Mouse (Mus musculus) kidney, embryonic 15.5 days (tissue): ENCODE results near the gene Olfr248. TPM values are rescaled to one million over a fixed set of nuclear protein-coding genes. Genes with fewer than 3 reads are reported as not detected.
"Not testable (repeated sequence)": the region's sequence is repeated elsewhere in the genome, so short reads cannot be mapped to it uniquely, and the experiment has no call there.

Experiments
- ATAC-seq: fragments of 200-750 bp; cut with Nextera tagmentation; replicated peaks from 2 replicates; pipeline ENCODE4 v1.8.0; 2017; ENCODE audit warnings: moderate TSS enrichment; ENCODE audit not compliant: low FRiP score
- H3K27ac ChIP-seq: fragments of 300-500 bp; sonication (generic); 2 replicates; pipeline ENCODE4 v1.5.1; 2015; ENCODE audit warnings: mild to moderate bottlenecking, inconsistent platforms
- H3K27me3 ChIP-seq: fragments of 300-500 bp; sonication (generic); 2 replicates; pipeline ENCODE4 v1.6.1; 2015; ENCODE audit warnings: inconsistent platforms
- H3K36me3 ChIP-seq: fragments of 300-500 bp; sonication (generic); 2 replicates; pipeline ENCODE4 v1.6.1; 2015; ENCODE audit warnings: inconsistent platforms
- H3K4me1 ChIP-seq: fragments of 300-500 bp; sonication (generic); 2 replicates; pipeline ENCODE4 v1.6.1; 2015; ENCODE audit warnings: inconsistent platforms
- H3K4me2 ChIP-seq: fragments of 300-500 bp; sonication (generic); 2 replicates; pipeline ENCODE4 v1.6.1; 2015; ENCODE audit warnings: moderate library complexity, mild to moderate bottlenecking, inconsistent platforms
- H3K4me3 ChIP-seq: fragments of 300-500 bp; sonication (generic); replicated peaks from 2 replicates; pipeline ENCODE4 v1.5.1; 2015; ENCODE audit warnings: mild to moderate bottlenecking, inconsistent platforms
- H3K9ac ChIP-seq: fragments of 300-500 bp; sonication (generic); 2 replicates; pipeline ENCODE4 v1.6.1; 2015; ENCODE audit warnings: mild to moderate bottlenecking, inconsistent platforms
- H3K9me3 ChIP-seq: fragments of 300-500 bp; sonication (generic); replicated peaks from 2 replicates; pipeline ENCODE4 v1.6.1; 2016; ENCODE audit warnings: inconsistent platforms
- WGBS: fragments of 180-500 bp; shearing (Covaris S2); methylation state at CpG from one replicate; pipeline ENCODE4 v1.1.7; 2015; ENCODE audit warnings: mixed read lengths; 5-methylcytosine and 5-hydroxymethylcytosine counted together
- polyA plus RNA-seq: library from polyadenylated mRNA; unstranded; fragments of >200 nt; fragmentation: Nextera tagmentation; extraction: Ambion mirVana; gene quantifications from 2 replicates; pipeline ENCODE4 v1.2.1, GENCODE M21; 2015

The Olfr248 gene
- polyA plus RNA-seq: not detected in 2 replicates

DNA sequence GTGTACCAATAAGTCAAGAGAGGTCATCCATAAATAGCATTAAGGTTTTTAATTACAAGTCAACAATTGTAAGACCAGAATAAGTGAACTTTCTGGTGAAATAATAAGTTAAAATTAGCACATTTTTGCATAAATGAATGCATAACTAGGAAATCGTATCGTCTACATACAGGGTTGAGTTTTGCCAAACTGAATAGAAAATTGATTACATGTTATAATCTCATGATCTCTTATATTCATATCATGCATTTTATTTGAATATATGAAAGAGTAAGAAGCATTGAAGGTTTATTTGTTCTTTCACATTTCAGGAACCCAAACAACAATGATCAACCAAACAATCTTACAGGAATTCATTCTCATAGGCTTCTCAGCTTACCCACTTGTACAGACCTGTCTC is at the start of gene Olfr248:
Olfr248 (plus strand) TSS at position 301 of the 400 bp plus-strand sequence.
- Histone ChIP-seq H3K9me3 (no peaks in the 10 kb centered on the region), H3K4me1 (no peaks in the 10 kb centered on the region), H3K4me2 (no peak within 1 kb of the TSS), H3K9ac (no peak within 1 kb of the TSS), H3K4me3 (no peak within 1 kb of the TSS), H3K27ac (no peak within 1 kb of the TSS), H3K36me3 (no peaks in the 10 kb centered on the region), H3K27me3 (no peaks in the 10 kb centered on the region)
- ATAC-seq: no peak
- WGBS: 98% methylated on average over 2 of the region's 2 CpGs

DNA sequence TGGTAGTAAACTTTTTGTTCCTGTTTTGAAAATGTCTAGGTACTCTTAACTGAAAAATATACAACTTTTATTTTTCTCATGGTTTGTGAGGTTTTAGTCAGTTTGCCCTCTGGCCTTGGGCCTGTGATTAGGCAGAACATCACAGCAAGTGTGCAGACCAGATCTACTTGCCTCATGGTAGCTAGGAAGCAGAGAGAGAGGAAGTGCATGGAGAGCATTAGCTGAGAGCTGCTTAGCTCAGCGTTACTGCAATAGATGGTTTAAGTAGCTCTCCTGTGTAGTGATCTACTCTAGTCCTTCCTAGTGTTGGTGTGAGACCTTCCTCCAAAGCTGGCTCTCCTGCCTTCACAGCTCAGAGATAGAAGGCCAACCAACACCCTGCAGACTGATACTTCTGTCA is 37.2 kb upstream of the Olfr248 start:
- WGBS: 86% methylated on average over 1 of the region's 1 CpGs
- not testable (repeated sequence) for H3K27me3 ChIP-seq, H3K4me3 ChIP-seq, H3K9me3 ChIP-seq, H3K9ac ChIP-seq, H3K4me1 ChIP-seq, ATAC-seq, H3K27ac ChIP-seq, H3K36me3 ChIP-seq, H3K4me2 ChIP-seq

DNA sequence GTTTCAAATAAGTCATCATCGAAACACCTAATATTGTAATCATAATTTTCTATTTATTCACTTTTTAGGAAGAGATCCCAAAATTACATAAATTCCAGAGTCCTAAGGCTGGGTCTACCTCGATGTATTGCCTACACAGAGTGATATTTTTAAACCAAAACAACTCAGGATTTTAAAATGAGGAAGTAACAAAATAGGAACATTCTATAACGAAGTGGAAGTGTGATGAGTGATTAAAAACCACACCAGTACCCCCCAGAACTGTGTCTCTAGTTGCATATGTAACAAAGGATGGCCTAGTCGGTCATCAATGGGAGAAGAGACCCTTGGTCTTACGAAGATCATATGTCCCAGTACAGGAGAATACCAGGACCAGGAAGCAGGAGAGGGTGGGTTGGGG is 36.2 kb upstream of the Olfr248 start:
- no peak for ATAC-seq
- Histone ChIP-seq H3K9ac (no peak overlapping the region), H3K9me3 (no peaks in the 10 kb centered on the region), H3K36me3 (no peaks in the 10 kb centered on the region), H3K4me1 (no peaks in the 10 kb centered on the region), H3K4me3 (no peak overlapping the region), H3K27ac (no peak overlapping the region), H3K27me3 (no peaks in the 10 kb centered on the region), H3K4me2 (no peak overlapping the region)
- WGBS: 81% methylated on average over 5 of the region's 5 CpGs

DNA sequence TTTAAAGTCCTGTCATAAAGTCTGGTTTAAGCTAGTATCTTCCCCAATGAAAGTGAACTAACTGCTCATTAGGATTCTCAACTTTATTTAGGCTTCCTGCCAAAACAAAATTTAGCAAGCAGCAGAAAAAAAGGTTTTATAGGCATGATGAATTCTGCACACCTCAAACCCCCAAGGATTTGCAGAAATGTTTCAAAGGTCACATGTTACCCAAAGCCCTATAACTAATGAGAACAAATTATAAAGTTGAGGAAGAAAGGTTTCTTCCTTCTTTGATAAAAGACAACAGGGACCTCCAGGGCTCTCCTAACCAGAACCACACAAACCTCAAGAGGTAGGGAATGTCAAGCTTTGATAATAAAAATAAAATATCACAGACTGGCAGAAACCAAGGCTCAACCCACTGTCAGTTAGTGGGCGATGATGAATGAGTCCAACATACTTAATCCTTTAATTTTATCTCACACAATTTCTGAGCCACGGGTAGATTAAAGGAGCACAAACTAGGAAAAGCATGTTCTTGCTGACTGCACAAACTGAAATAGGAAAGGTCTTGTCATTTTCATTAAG is 25.9 kb upstream of the Olfr248 start, which contains the start of gene Olfr417:
Olfr417 (plus strand) TSS at position 241 of the 570 bp plus-strand sequence.
- no peak for ATAC-seq
- H3K9ac ChIP-seq: no peak within 1 kb of the TSS

DNA sequence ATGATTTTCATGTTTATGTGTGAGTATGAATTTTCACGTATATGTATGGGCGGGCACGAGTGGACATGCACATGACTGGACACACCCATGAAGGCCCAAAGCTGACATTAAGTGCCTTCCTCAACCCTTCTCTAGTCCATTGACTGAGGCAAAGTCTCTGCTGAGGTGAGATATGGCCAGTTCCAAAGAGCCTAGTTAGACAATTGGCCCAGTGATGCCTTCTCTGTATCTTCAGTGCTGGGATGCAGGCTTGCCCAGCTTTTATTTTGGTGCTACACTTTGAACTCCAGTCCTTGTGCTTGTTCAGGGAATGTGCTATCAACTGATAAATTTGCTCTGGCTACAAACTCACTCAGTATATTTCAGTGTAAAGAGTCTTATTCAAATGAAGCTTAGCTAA is 17.0 kb upstream of the Olfr248 start:
- H3K9ac ChIP-seq: no peak overlapping the region
- H3K27ac ChIP-seq: no peak overlapping the region
- H3K27me3 ChIP-seq: no peaks in the 10 kb centered on the region
- H3K36me3 ChIP-seq: no peaks in the 10 kb centered on the region
- no peak overlapping the region for H3K4me3 ChIP-seq
- no peaks in the 10 kb centered on the region for H3K9me3 ChIP-seq
- H3K4me2 ChIP-seq: no peak overlapping the region
- no peak for ATAC-seq
- no peaks in the 10 kb centered on the region for H3K4me1 ChIP-seq
- WGBS: 89% methylated on average over 3 of the region's 3 CpGs

More for the DNA sequence above, 25.9 kb upstream of the Olfr248 start, which contains the start of gene Olfr417:
- Histone ChIP-seq H3K4me3 (no peak within 1 kb of the TSS), H3K36me3 (no peaks in the 10 kb centered on the region), H3K4me2 (no peak within 1 kb of the TSS), H3K9me3 (no peaks in the 10 kb centered on the region), H3K4me1 (no peaks in the 10 kb centered on the region), H3K27me3 (no peaks in the 10 kb centered on the region), H3K27ac (no peak within 1 kb of the TSS)
- 54% methylated on average over 2 of the region's 2 CpGs for WGBS

DNA sequence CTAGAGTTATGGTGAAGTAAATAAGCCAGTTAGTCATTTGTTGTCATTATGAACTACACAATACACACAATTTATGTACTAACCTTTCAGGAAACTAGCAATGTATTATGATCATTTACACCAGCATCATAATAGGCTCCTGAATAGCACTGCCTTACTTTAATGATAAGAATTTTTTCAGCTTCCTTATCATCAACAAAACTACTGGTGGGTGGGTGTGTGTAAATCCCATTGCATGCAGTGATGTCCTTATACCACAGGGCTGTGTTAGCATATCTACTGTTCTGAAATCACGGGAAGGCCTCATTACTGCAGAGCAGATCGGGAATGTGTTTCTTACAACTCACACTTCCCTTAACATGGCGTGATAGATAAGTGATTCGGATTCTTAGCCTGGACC is 32.1 kb downstream of the Olfr248 start:
- H3K9me3 ChIP-seq: no peaks in the 10 kb centered on the region
- 89% methylated on average over 4 of the region's 4 CpGs for WGBS
- H3K27ac ChIP-seq: no peak overlapping the region
- no peak overlapping the region for H3K9ac ChIP-seq
- H3K36me3 ChIP-seq: no peaks in the 10 kb centered on the region
- no peak overlapping the region for H3K4me2 ChIP-seq
- H3K4me1 ChIP-seq: no peaks in the 10 kb centered on the region
- H3K27me3 ChIP-seq: no peaks in the 10 kb centered on the region
- no peak for ATAC-seq
- no peak overlapping the region for H3K4me3 ChIP-seq

DNA sequence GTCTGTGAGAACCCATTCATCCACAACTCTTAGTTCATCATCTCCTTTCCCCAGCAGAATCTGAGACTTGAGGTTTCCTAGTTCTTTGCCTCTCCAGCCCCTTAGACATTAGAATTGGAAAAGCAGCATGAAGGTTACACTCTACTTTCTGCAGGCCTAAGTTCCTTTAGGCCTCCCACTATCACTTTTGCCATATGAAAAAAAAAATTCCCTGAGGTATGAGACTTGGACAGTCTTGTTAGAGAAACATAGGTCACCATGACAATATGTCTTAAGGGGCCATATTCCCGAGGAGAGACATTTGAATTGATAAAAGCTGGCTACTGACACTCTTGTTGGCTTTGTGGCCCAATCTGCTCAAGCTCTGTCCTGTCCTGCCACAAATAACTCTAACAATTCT is 32.9 kb downstream of the Olfr248 start, which contains the start of gene Olfr414:
Olfr414 (plus strand) TSS at position 301 of the 400 bp plus-strand sequence.
- Histone ChIP-seq H3K27ac (no peak within 1 kb of the TSS), H3K9me3 (no peaks in the 10 kb centered on the region), H3K27me3 (no peaks in the 10 kb centered on the region), H3K9ac (no peak within 1 kb of the TSS), H3K4me3 (no peak within 1 kb of the TSS), H3K36me3 (no peaks in the 10 kb centered on the region), H3K4me1 (no peaks in the 10 kb centered on the region), H3K4me2 (no peak within 1 kb of the TSS)
- ATAC-seq: no peak
- 68% methylated on average over 1 of the region's 1 CpGs for WGBS

DNA sequence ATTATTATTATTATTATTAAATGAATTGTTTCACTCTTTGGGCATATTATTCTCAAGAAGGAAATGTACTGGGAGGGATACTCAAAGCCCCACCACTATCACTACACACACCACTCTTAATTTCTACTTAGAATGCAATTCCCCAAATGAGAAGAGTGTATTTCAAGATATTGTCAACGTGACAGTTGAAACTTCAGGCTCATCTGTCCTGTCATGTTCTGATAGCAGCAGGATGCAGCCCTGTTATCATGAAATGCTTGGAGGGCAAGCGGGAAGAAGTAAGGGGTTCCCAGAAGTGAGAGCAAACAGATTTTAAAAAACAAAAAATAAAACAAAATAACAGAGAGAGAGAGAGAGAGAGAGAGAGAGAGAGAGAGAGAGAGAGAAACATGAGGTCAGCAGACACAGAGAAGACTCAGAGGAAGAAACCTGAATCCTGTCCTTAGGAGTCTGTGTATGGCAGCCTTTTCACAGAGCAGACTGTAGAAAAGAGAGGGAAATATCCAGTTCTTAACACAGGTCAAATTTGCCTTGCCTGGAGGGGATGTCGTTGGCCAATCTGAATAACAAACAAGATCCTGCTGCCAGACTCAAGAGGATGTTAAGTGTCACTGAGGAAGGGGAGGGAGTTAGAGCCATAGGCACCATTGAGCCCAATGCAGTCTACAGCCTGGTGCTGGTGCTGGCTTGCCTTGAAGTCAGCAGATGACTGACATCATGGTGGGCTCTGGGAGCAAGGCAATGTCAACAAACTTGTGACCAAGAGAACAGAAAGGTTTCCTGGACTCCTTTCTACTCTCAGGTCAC is 35.5 kb downstream of the Olfr248 start:
- ATAC-seq: no peak
- WGBS: 55% methylated on average over 3 of the region's 3 CpGs
- H3K36me3 ChIP-seq: no peaks in the 10 kb centered on the region
- H3K4me2 ChIP-seq: no peak overlapping the region
- H3K27me3 ChIP-seq: no peaks in the 10 kb centered on the region
- H3K27ac ChIP-seq: no peak overlapping the region
- H3K9me3 ChIP-seq: no peaks in the 10 kb centered on the region
- no peak overlapping the region for H3K4me3 ChIP-seq
- no peak overlapping the region for H3K9ac ChIP-seq
- no peaks in the 10 kb centered on the region for H3K4me1 ChIP-seq

DNA sequence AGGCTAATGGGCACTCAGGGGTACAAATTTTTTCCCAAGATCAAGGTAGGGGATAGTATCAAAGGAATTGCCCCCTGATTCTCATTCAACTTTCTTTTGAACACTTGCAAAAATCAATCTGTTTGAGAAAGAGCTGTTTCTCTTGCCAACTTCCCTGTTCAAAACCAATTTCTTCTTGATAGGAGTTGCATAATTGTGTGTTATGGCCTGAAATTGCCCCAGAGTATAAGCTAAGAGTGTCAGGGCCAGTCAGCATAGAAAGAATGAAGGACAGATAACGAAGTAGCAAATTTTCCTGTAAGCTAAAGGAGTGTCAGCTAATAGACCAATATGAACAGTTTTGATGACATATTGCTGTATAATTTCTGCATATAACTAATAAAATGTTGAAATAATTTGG is 36.6 kb downstream of the Olfr248 start:
- Histone ChIP-seq H3K27me3 (no peaks in the 10 kb centered on the region), H3K4me2 (no peak overlapping the region), H3K4me3 (no peak overlapping the region), H3K36me3 (no peaks in the 10 kb centered on the region), H3K4me1 (no peaks in the 10 kb centered on the region), H3K27ac (no peak overlapping the region), H3K9ac (no peak overlapping the region), H3K9me3 (no peaks in the 10 kb centered on the region)
- ATAC-seq: no peak
- 93% methylated on average over 1 of the region's 1 CpGs for WGBS

DNA sequence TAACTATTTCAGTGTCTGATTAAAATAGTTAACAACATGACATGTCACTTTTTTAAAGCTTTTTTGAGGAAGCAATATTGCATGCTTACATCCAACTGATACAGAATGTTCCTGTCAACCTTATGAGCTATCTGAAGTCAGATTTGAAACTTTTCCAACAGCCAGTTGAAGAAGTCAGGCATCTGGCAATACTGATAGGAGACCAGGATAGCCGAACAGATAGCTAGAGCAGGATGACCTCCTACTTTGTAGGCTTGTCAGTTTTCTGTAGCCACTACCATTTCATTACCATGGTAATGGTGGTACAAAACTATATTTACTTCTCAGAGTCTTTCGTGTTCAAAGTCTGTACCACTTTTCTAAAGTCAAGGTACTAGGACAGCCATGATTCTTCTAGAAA is 37.6 kb downstream of the Olfr248 start:
- no peaks in the 10 kb centered on the region for H3K36me3 ChIP-seq
- no peaks in the 10 kb centered on the region for H3K4me1 ChIP-seq
- no peaks in the 10 kb centered on the region for H3K9me3 ChIP-seq
- no peak overlapping the region for H3K4me2 ChIP-seq
- no peak for ATAC-seq
- H3K4me3 ChIP-seq: no peak overlapping the region
- H3K9ac ChIP-seq: no peak overlapping the region
- H3K27me3 ChIP-seq: no peaks in the 10 kb centered on the region
- 83% methylated on average over 2 of the region's 2 CpGs for whole genome bisulfite sequencing
- no peak overlapping the region for H3K27ac ChIP-seq

DNA sequence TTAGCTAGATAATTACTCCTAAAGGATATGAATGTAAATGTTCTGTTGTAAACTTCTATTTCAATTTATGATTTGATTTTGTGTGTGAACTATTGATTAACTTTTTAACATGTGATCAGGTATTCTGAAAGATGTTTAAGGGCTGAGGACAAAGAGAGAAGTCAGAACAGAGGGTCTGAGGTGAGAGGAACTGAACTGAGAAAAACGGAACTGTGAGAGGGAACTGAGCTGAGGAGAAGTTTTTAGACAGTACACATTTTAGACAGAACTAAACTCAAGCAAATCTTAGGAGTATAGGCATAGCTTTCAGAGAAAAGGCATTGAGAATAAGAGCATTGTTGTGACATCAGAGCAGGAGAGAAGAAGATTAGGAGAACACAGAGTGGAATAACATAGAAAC is 43.3 kb downstream of the Olfr248 start:
- ATAC-seq: no peak
- Histone ChIP-seq H3K36me3 (no peaks in the 10 kb centered on the region), H3K4me2 (no peak overlapping the region), H3K27ac (no peak overlapping the region), H3K4me1 (no peaks in the 10 kb centered on the region), H3K9me3 (no peaks in the 10 kb centered on the region), H3K27me3 (no peaks in the 10 kb centered on the region), H3K4me3 (no peak overlapping the region), H3K9ac (no peak overlapping the region)
- 42% methylated on average over 1 of the region's 1 CpGs for WGBS
